Comparison of ENCODE assay signal across 9 mouse cellular contexts in the genomic region with DNA sequence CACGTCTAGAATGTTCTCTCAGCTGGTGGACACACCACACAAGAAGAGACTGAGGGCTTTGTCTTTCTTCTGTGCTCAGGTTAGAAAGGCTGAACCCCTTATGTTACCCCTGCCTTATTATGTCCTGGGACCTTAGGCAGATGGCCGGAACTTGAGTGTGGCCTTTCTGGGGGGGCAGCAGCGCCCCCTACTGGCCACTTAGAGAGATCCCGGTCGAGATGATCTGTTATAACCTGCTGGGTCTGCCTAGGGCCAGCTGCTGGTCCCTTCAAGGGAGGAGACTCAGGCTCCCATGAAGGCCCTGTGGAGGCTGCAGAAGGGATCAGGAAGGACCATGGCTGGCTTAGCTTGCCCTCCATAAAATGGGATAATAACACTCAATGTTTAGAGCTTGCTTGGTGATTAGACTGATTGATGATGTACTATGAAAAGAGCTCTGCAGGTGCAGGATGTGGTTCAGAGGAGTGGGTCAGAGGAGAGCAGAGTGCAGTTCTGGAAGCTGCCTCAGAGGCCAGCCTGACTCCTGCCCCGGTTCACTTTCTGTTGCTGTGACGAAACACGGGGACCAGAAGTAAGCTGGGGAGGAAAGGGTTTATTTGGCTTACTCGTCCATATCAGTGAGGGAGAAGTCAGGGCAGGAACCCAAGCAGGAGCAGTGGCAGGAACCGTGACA. TPM values are rescaled to one million over a fixed set of nuclear protein-coding genes. Genes with fewer than 3 reads are reported as not detected.
A peak's percentile ranks its signal among the peaks of the same experiment; 100 is the strongest.
DNase-seq lines count a peak whose midpoint lies in the region; ATAC-seq lines count a peak whose summit lies in the region.
"Had no signal": no experiment of that assay in that cellular context is flagged by ENCODE, and none has a peak within 500 bp of the region (broad histone marks: within the 10 kb centered on the region; RNA-seq: fewer than 3 reads in every experiment).

No protein-coding gene starts in this region.

- 30% methylated on average over 10 of the region's 10 CpGs for WGBS in kidney, embryonic 16.5 days

- H3K27ac ChIP-seq in kidney, embryonic 16.5 days (ENCODE audit: low read length): no peak overlapping the region

- no peaks in the 10 kb centered on the region; the same call in 1 of the 2 replicates for H3K27me3 ChIP-seq in kidney, embryonic 16.5 days (ENCODE audit: insufficient read depth, low read length)

- no peak for ATAC-seq in kidney, embryonic 16.5 days (ENCODE audit: low FRiP score, low TSS enrichment)
- ATAC-seq in CD4-positive, CD25-positive, alpha-beta regulatory T cell, adult 4 months: peak; percentile 80

- peaks cover 4% of the 10 kb centered on the region; the same call in 1 of the 2 replicates for H3K4me1 ChIP-seq in kidney, embryonic 16.5 days (ENCODE audit: insufficient read depth, low read length)

- H3K9ac ChIP-seq in kidney, embryonic 16.5 days (replicated peaks; ENCODE audit: low read length): no peak overlapping the region

- H3K36me3 ChIP-seq in kidney, embryonic 16.5 days (ENCODE audit: insufficient read depth, low read length): no peaks in the 10 kb centered on the region

- DNase-seq in kidney, adult 18-20 months: peak; percentile 43
- DNase-seq in adrenal gland, adult 2 months: peak; percentile 52
- DNase-seq in embryo, embryonic 9.5 days (ENCODE audit: extremely low spot score): peak; percentile 40
- peak; percentile 54 for DNase-seq in lung, postnatal 10 days
- no peak for DNase-seq in right cerebral cortex, postnatal 36 days (ENCODE audit: low spot score in 2 of 2)
- no peak for DNase-seq in layer of hippocampus, adult 9-10 months (ENCODE audit: low spot score)

- H3K4me3 ChIP-seq in kidney, embryonic 16.5 days (ENCODE audit: low read length): no peak overlapping the region
- H3K4me3 ChIP-seq: megakaryocyte, embryonic 14.5 days had no signal

- H3K9me3 ChIP-seq in kidney, embryonic 16.5 days (ENCODE audit: low read length): no peaks in the 10 kb centered on the region

- H3K4me2 ChIP-seq in kidney, embryonic 16.5 days (replicated peaks; ENCODE audit: low read depth, low read length): no peak overlapping the region

RNA-seq across cellular contexts. Expression of gene Cyp11a1, which starts 15.6 kb away (rescaled TPM):
- polyA plus RNA-seq in kidney, embryonic 16.5 days (2015; fragmentation: Nextera tagmentation; extraction: Ambion mirVana): 25.0 and 45.7 TPM in 2 replicates
- not detected for polyA plus RNA-seq in CD4-positive, CD25-positive, alpha-beta regulatory T cell, adult 4 months (2017; shearing (Covaris generic))
- 1,000 to 10,000 TPM; 6,621 to 7,422 TPM for total RNA-seq in adrenal gland, adult 2 months (2021)
- polyA plus RNA-seq in adrenal gland, adult 2 months (2012; rRNA removed): 1,463 and 1,873 TPM in 2 replicates

RNA-seq across cellular contexts. Expression of gene Sema7a, which starts 50.7 kb away (rescaled TPM):
- 0.32 and 0.56 TPM in 2 replicates for polyA plus RNA-seq in kidney, embryonic 16.5 days (2015; fragmentation: Nextera tagmentation; extraction: Ambion mirVana)
- polyA plus RNA-seq in CD4-positive, CD25-positive, alpha-beta regulatory T cell, adult 4 months (2017; shearing (Covaris generic)): not detected
- 10 to 100 TPM in 1 of 2 experiments, 1 to 10 TPM in 1; 8.2 to 17.0 TPM for total RNA-seq in adrenal gland, adult 2 months (2021)
- 54.9 and 59.4 TPM in 2 replicates for polyA plus RNA-seq in adrenal gland, adult 2 months (2012; rRNA removed)

Comparison
In these comparisons a context has a peak if more than half of its experiments do, and no peak if none do; other contexts are left out.
1. DNase-seq: peak in kidney, adult 18-20 months (single experiment), adrenal gland, adult 2 months (single experiment), embryo, embryonic 9.5 days (single experiment) and lung, postnatal 10 days (single experiment); none in right cerebral cortex, postnatal 36 days (0 of 2) and layer of hippocampus, adult 9-10 months (single experiment).
2. RNA of gene Cyp11a1, which starts 15.6 kb away (polyA plus RNA-seq): 1,463 to 1,873 TPM in adrenal gland, adult 2 months and 25.0 to 45.7 TPM in kidney, embryonic 16.5 days; not detected in CD4-positive, CD25-positive, alpha-beta regulatory T cell, adult 4 months; every median in the first group is over 10 times any median in the second.
3. RNA of gene Sema7a, which starts 50.7 kb away (polyA plus RNA-seq): 54.9 to 59.4 TPM in adrenal gland, adult 2 months; 0.32 to 0.56 TPM in kidney, embryonic 16.5 days and not detected in CD4-positive, CD25-positive, alpha-beta regulatory T cell, adult 4 months; every median in the first group is over 10 times any median in the second.